ENCODE assay signal across 9 mouse cellular contexts in genomic region chr1:127409512-127409911, GRCm38 (mm10).
DNase-seq lines count a peak whose midpoint lies in the region; ATAC-seq and TF ChIP-seq lines count a peak whose summit lies in the region.
"Had no signal": no experiment of that assay in that cellular context is flagged by ENCODE, and none has a peak within 500 bp of the region (broad histone marks: within the 10 kb centered on the region; RNA-seq: fewer than 3 reads in every experiment).

No protein-coding gene starts in this region.

- no peak for TF ChIP-seq EP300 in heart, postnatal 0 days (IDR thresholded peaks at IDR 0.05; ENCODE audit: low read depth)

- intact Hi-C loops in gastrocnemius, postnatal 14 days (cut with DNase I; ENCODE audit: low total_unique reads): no loop called here

- WGBS in bone marrow, adult 2 months: 66% methylated on average over 5 of the region's 5 CpGs
- WGBS in heart, postnatal 0 days: 48% methylated on average over 5 of the region's 5 CpGs
- 42% methylated on average over 5 of the region's 5 CpGs for WGBS in neural tube, embryonic 13.5 days

- no peak for TF ChIP-seq POLR2A in bone marrow, adult 2 months (IDR thresholded peaks at IDR 0.05; ENCODE audit: borderline replicate concordance, control insufficient read depth, low read depth, low read length)

- H3K9ac ChIP-seq in heart, postnatal 0 days (replicated peaks; ENCODE audit: low read depth, low read length): no peak overlapping the region
- no peak overlapping the region for H3K9ac ChIP-seq in neural tube, embryonic 13.5 days

- H3K27ac ChIP-seq in bone marrow, adult 2 months (ENCODE audit: control insufficient read depth, insufficient read depth, low read depth, low read length, poor library complexity): no peak overlapping the region
- H3K27ac ChIP-seq in heart, postnatal 0 days (ENCODE audit: low read depth): peak overlapping the region; percentile 84
- peak overlapping the region; percentile 38; the same call in 1 of the 2 replicates for H3K27ac ChIP-seq in neural tube, embryonic 13.5 days (replicated peaks)

- H3K4me2 ChIP-seq in heart, postnatal 0 days (ENCODE audit: low read depth, low read length): no peak overlapping the region
- H3K4me2 ChIP-seq in neural tube, embryonic 13.5 days: no peak overlapping the region
- H3K4me2 ChIP-seq: limb, embryonic 12.5 days had no signal

- DNase-seq in adrenal gland, adult 2 months: peak; percentile 17
- DNase-seq in adrenal gland, postnatal 4 days (ENCODE audit: low spot score in 2 of 2): no peak
- DNase-seq in heart, postnatal 0 days (ENCODE audit: low spot score): peak; percentile 44
- peak; percentile 10 for DNase-seq in liver
- no peak for DNase-seq in left cerebral cortex, adult 8-10 months (ENCODE audit: low spot score in 2 of 2)
- no peak for DNase-seq in gastrocnemius, postnatal 14 days

- H3K36me3 ChIP-seq in heart, postnatal 0 days (replicated peaks; ENCODE audit: control insufficient read depth, insufficient read depth, low read length): peaks cover 15% of the 10 kb centered on the region
- peaks cover 22% of the 10 kb centered on the region for H3K36me3 ChIP-seq in neural tube, embryonic 13.5 days

- no peaks in the 10 kb centered on the region for H3K9me3 ChIP-seq in heart, postnatal 0 days (replicated peaks; ENCODE audit: control insufficient read depth, low read length)
- no peaks in the 10 kb centered on the region for H3K9me3 ChIP-seq in neural tube, embryonic 13.5 days
- H3K9me3 ChIP-seq: limb, embryonic 12.5 days had no signal

- H3K4me3 ChIP-seq in bone marrow, adult 2 months (replicated peaks; ENCODE audit: control insufficient read depth, low read depth, low read length): no peak overlapping the region
- no peak overlapping the region for H3K4me3 ChIP-seq in heart, postnatal 0 days (ENCODE audit: low read depth, low read length)
- H3K4me3 ChIP-seq in neural tube, embryonic 13.5 days: no peak overlapping the region
- H3K4me3 ChIP-seq: limb, embryonic 12.5 days had no signal

- no peaks in the 10 kb centered on the region for H3K27me3 ChIP-seq in heart, postnatal 0 days (ENCODE audit: control insufficient read depth, insufficient read depth, low read length)
- no peaks in the 10 kb centered on the region for H3K27me3 ChIP-seq in neural tube, embryonic 13.5 days
- H3K27me3 ChIP-seq: limb, embryonic 12.5 days had no signal

- ATAC-seq in heart, postnatal 0 days (ENCODE audit: insufficient read depth, low read depth): peak; percentile 74
- peak; percentile 48 for ATAC-seq in neural tube, embryonic 13.5 days (ENCODE audit: low read depth)

- H3K4me1 ChIP-seq in bone marrow, adult 2 months (ENCODE audit: control insufficient read depth, insufficient read depth, low read length): no peaks in the 10 kb centered on the region; the same call in 1 of the 2 replicates
- peaks cover 27% of the 10 kb centered on the region for H3K4me1 ChIP-seq in heart, postnatal 0 days (ENCODE audit: control insufficient read depth, insufficient read depth)
- H3K4me1 ChIP-seq in neural tube, embryonic 13.5 days (replicated peaks): peaks cover 14% of the 10 kb centered on the region

- TF ChIP-seq CTCF in bone marrow, adult 2 months (IDR thresholded peaks at IDR 0.05; ENCODE audit: control insufficient read depth, insufficient read depth, low read length): peak; percentile 61
- TF ChIP-seq CTCF in heart, postnatal 0 days (IDR thresholded peaks at IDR 0.05; ENCODE audit: low read depth): peak; percentile 54

Comparison
In these comparisons a context has a peak if more than half of its experiments do, and no peak if none do; other contexts are left out.
1. DNase-seq: peak in adrenal gland, adult 2 months (single experiment), heart, postnatal 0 days (single experiment) and liver (single experiment); none in adrenal gland, postnatal 4 days (0 of 2), left cerebral cortex, adult 8-10 months (0 of 2) and gastrocnemius, postnatal 14 days (single experiment).